Mouse (Mus musculus) cerebral cortex, adult 2 months (tissue): Measurements from ENCODE around the gene Tyrobp.

Experiments used
- WGBS: fragments of 180-500 bp; shearing (Covaris S2); methylation state at CpG from one replicate; pipeline ENCODE4 v1.1.7; 2018; 5-methylcytosine and 5-hydroxymethylcytosine counted together

Gene Tyrobp

GRCm38 (mm10) chr7:30423071-30423641 is 9.6 kb downstream of the Tyrobp start:
- WGBS, result 25% methylated on average over 23 of the region's 23 CpGs

DNA sequence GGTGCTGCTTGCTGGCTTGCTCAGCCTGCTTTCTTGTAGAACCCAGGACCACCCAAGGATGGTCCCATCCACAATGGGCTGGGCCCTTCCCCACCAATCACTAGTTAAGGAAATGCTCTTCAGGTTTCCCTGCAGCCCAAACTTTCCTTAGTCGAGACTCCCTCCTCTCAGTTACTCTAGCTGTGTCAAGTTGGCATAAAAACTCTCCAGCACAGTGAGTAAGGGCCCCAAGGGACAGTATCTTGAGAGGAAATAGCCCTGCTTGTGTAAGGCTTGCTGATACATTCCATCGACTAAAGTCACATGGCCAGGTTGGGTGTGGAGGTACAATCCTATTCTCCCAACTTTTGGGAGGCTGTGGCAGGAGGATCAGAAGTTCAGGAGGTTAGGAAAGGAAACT is 16.6 kb downstream of the Tyrobp start:
- 55% methylated on average over 2 of the region's 2 CpGs for WGBS

DNA sequence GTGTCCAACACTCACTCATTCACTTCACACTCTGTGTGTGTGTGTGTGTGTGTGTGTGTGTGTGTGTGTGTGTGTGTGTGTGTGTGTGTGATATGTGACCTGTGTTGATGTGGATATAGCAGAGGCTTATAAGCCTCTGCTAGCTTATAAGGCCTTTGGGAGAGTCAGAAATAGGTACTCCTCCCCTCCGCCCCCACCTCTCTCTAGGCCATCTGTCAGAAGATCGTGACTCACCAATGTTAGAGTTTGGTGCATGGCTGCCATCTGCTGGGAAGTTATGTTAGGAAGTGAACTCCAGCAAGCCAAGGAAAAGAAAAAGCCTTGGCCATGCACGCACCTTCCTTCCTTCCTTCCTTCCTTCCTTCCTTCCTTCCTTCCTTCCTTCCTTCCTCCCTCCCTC is 18.2 kb downstream of the Tyrobp start:
- WGBS, result 2% methylated on average over 3 of the region's 3 CpGs

DNA sequence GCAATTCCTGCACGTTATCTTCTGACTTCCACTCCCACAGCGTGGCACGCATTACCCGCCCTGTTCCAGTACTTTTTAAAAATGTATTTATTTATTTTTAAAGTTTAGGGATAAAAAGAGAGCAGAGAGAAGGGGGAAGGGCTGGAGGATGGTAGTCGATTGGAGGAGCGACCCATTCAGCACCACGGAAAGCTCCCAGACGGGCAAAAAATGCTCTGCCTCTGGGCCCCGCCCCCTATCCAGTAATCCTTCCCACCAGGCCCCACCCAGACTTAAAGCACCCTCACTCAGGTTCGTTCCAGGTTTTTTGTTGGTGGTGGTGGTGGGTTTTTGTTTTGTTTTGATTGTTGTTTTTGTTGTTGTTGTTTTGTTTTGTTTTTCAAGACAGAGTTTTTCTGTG is 20.7 kb downstream of the Tyrobp start:
- WGBS, result 14% methylated on average over 10 of the region's 10 CpGs

DNA sequence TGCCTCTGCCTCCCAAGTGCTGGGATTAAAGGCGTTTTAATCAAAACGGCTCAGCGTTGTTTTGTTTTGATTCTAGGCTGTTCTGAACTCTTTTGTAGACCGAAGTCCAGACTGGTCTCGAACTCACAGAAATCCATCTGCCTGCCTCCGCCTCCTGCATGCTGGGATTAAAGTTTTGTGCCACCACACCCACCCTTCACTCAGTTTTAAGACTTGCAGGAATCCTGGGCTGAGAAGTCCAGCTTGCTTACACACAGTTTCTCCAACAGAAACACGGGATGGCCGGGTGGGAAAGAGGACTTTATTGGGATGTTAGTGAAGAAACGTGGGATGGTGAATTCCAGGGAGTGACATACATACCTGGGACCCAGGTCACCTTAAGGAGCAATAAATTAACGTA is 21.1 kb downstream of the Tyrobp start:
- WGBS, result 71% methylated on average over 10 of the region's 10 CpGs

- 61% methylated on average over 9 of the region's 9 CpGs for WGBS
Measured at GRCm38 (mm10) chr7:30435156-30435555, 21.6 kb downstream of the Tyrobp start.

GRCm38 (mm10) chr7:30436879-30437278 is 23.3 kb downstream of the Tyrobp start:
- WGBS, result 31% methylated on average over 10 of the region's 10 CpGs

- 72% methylated on average over 13 of the region's 13 CpGs for WGBS
Measured at GRCm38 (mm10) chr7:30439734-30440133, 26.2 kb downstream of the Tyrobp start.

DNA sequence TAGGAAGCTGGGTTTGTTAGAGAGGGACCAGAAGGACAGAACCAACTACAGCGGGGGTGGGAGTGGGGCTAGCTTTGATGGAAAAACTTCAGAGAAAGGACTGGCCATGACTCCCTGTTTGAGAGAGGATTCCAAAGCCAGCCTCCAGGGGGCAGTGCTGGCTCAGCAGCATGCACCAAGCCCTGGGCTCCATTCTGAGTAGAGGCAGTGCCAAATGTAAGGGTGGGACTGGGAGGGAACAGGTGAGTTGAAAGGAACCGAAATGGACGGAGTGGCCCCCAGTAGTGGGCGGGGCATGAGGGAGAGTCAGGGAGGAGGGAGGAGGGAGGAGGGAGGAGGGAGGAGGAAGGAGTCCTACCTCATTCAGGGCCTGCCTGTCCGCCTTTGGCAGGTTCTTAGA is 27.1 kb downstream of the Tyrobp start:
- WGBS, result 17% methylated on average over 5 of the region's 5 CpGs

DNA sequence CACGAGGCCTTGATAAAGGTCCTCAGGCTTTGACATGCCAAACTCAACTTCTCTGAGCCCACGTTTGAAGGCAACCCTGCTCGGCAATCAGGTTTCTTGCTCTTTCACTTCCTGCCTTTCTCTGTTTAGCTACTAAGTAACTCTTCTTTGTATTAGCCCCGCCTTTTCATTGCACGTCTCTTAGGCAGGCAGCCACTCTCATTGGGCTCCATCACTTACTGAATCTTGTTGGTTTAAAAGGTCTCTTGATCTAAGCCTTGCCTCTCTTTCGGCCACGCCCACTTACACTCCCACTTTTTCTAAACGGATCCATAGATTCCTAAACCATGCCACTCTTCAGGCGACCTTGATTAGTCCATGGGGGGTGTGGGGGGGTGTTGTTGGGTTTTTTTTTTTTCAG is 30.1 kb downstream of the Tyrobp start:
- WGBS, result 21% methylated on average over 9 of the region's 9 CpGs

GRCm38 (mm10) chr7:30444154-30444970 is 30.8 kb downstream of the Tyrobp start:
- 1% methylated on average over 37 of the region's 38 CpGs for WGBS

- under 1% methylated on average over 69 of the region's 72 CpGs for WGBS
Measured at GRCm38 (mm10) chr7:30444971-30445751, 31.6 kb downstream of the Tyrobp start, which contains the start of gene Aplp1. Aplp1 (minus strand) TSS chr7:30445535.

DNA sequence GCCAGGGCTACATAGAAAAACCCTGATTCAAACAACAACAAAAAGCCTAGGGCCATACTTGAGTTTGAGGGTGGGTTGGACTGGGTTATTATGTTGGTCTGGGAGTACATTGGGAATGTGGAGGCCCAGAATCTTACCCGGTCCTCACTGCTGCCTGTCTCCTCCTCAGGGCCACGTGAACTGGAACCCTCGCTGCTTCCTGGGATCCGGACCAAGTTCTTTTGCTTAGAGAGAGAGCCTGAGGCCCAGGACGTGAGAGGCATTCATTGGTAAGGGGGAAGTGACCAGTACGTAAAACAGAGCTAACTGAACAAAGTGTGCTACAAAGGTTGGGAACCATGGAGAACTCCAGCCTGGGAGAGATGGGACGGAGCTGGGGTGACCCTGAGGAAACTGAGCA is 36.7 kb downstream of the Tyrobp start:
- WGBS, result 61% methylated on average over 7 of the region's 7 CpGs

DNA sequence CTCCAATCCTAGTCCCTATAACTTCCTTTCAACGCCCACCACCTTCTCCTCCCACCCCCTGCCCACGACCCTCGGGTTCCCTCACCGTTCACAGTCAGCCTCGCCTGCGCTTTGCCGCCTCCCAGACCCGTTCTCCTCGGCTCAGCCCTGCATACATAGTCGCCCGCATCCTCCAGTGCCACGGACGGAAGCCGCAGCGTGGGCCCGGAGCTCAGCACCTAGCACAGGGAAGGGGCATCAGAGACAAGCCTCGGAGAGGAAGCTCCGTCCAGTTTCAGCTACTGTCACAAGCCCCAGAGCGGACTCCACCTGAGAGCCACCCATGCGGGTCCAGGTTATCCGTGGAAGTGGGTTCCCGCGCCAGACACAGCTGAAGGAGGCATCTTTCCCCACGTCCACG is 39.8 kb downstream of the Tyrobp start:
- 21% methylated on average over 25 of the region's 25 CpGs for WGBS

DNA sequence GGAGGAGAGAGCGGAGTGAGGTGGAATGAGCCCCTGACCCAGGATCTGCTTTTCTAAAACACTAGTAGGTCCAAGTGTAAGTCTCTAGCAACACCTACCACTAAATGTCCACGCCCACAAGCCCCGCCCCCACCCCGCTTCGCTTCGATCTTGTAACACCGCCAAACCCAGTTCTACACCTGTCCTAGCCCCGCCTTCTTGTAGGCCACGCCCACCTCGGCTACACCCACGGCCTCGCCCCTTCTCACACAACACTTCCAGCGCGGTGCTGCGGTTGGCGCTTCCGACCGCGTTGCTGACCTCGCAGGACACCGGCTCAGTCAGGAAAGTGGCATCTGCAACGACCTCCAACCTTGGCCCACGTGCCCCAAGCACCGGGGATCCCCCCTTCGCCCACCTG is 40.2 kb downstream of the Tyrobp start:
- 4% methylated on average over 25 of the region's 25 CpGs for WGBS

- 30% methylated on average over 6 of the region's 6 CpGs for WGBS
Measured at GRCm38 (mm10) chr7:30454259-30454658, 40.7 kb downstream of the Tyrobp start.

DNA sequence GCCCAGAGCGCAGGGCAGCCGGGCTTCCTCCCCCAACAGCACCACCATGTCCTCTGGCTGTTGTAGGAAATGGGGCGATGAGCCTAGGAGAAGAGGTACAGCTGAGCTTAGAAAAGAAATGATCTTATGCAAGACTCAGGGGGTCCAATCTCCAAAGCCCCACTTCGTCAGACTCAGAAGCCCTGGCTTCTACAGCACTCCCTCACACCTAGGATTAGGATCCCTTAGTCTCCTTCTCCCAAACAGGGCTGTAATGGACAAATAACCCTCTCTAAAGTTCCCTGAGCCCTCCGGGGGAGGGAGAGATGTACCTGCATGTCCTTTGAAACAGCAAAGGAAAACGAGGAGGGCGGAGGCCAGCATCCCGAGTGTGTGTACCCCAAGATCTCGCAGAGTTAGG is 42.9 kb downstream of the Tyrobp start:
- 3% methylated on average over 9 of the region's 9 CpGs for WGBS

- WGBS, result 1% methylated on average over 31 of the region's 31 CpGs
Measured at GRCm38 (mm10) chr7:30456911-30457628, 43.5 kb downstream of the Tyrobp start.

DNA sequence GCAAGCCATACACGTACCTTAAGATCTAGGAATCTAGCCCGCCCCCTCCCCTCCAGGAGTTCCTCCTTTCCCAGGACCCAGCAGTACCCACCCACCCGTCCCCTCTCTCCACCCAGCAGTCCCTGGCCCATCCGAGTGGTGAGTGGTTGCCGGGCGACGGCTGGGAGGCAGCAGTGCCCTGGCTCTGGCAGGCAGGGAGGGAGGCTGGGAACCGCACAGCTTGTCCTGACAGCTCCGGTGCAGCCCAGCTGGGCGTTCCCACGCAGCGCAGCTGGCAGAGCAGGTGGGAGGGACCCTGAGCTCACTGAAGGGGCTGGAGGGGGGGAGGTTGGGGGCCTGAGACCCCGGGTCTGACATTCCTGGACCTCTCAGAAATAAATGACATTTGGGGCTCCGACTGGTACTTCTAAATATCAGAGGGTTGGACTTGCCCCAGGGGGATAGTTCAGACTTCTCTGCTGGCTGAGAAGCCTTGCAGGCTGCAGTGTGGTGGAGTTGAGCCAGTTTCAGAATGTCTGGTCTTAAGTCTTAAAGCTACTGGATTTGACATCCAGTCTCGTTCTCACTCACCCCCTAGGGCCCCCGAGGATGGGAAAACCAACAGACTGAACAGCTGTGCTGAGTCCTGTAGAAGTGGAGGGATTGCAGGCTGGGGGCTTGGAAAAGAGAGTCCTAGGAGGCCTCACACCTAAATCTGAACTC is 44.2 kb downstream of the Tyrobp start, which contains the start of the genes Kirrel2 and Nphs1:
Gene Kirrel2 (minus strand): TSS at position 62 of the 702 bp plus-strand sequence.
Gene Nphs1 (plus strand): TSS at position 687 of the 702 bp plus-strand sequence.
- WGBS, result 2% methylated on average over 16 of the region's 16 CpGs

DNA sequence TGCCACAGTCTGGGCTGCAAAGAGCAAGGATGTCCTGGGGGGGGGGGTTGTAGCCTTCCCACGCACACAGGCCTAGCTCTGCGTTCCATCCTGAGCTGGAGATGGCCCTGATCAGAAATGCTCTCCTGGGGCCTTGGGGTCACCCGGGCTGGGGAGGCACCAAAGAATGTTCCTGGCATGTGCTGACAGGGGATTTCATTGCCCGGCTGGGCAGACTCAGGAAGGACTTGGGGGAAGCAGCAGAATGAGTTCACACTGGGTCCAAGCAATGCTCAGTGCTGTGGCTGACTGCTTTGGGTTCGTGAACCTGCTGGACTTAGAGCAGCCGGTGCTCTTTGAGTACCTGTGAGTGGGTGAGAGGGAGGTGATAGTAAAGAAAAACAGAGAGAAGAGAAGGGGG is 45.9 kb downstream of the Tyrobp start:
- 61% methylated on average over 6 of the region's 6 CpGs for WGBS

GRCm38 (mm10) chr7:30463568-30463967 is 50.0 kb downstream of the Tyrobp start:
- WGBS, result 59% methylated on average over 7 of the region's 7 CpGs
